Mouse (Mus musculus) gastrocnemius, adult 2 months (tissue): ENCODE data around the gene Slc13a2. TPM values are rescaled to one million over a fixed set of nuclear protein-coding genes. Genes with fewer than 3 reads are reported as not detected.
A peak's percentile ranks its signal among the peaks of the same experiment; 100 is the strongest.

Experiments
- DNase-seq: peaks from one replicate; pipeline ENCODE4 v3.0.0; 2022
- H3K27ac ChIP-seq: fragments of 200-600 bp; 2 replicates; pipeline ENCODE4 v1.8.1; 2022; ENCODE audit warnings: mild to moderate bottlenecking
- H3K4me3 ChIP-seq: fragments of 200-600 bp; 2 replicates; pipeline ENCODE4 v1.8.1; 2022; ENCODE audit warnings: mild to moderate bottlenecking, moderate library complexity
- CTCF ChIP-seq: fragments of 200-600 bp; IDR thresholded peaks from 2 replicates; pipeline ENCODE4 v1.8.1; 2022; ENCODE audit warnings: antibody characterized with exemption, mild to moderate bottlenecking, moderate library complexity
- intact Hi-C: fragments of 180-260 bp; cut with DNase I; formaldehyde crosslinking; loops from one replicate; pipeline ENCODE4 v1.15.1; 2025
- long read RNA-seq, 2 experiments: library from polyadenylated mRNA; stranded (forward); transcript quantifications; one replicate each; pipeline ENCODE4 v2.0.0; 2021
- total RNA-seq, 2 experiments: library from RNA; stranded (reverse); gene quantifications; 2 replicates each; pipeline ENCODE4 v1.2.3; 2021

Slc13a2 gene
- not detected for total RNA-seq
- long read RNA-seq, experiment 1: 0 reads
- long read RNA-seq, experiment 2: 0 reads

DNA sequence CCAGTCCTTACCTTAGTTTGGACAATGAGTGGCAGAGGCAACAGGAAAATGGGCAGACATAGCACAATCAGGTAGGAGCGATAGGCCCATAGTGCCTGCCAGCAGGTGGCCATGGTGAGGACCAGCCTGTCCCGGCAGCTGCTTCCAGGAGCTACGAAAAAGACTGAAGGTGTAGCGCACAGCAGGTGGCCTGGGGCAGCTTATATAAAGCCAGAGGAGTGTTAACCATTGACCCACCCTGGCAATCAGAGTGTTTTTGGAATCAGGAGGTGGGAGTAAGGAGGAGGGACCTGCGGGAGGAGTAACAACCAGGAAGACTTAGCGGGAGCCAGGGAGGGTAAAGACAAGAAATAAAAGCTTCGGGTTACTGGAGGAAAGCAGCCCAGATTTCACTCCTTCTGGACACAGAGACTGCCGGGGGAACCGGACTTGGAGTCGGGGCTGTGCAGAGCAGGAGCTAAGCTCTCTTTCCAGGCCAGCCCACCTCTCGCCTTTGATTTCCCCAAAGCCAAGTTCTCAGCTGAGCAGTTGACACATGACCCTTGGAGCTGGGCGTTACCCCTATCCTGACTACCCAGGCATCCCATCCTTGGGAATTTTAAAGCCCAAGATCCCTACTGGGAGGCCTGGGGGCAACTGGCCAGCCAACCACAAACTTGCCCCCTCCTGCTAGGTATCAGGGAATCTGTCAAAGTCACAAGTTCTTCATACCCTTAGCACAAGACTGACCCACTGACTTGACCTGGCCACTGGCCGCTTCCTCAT is at the start of gene Slc13a2:
Slc13a2 (minus strand) TSS at position 163 of the 765 bp plus-strand sequence.
- DNase-seq: no peak
- H3K4me3 ChIP-seq: no peak within 1 kb of the TSS
- intact Hi-C loops: no loop called here

DNA sequence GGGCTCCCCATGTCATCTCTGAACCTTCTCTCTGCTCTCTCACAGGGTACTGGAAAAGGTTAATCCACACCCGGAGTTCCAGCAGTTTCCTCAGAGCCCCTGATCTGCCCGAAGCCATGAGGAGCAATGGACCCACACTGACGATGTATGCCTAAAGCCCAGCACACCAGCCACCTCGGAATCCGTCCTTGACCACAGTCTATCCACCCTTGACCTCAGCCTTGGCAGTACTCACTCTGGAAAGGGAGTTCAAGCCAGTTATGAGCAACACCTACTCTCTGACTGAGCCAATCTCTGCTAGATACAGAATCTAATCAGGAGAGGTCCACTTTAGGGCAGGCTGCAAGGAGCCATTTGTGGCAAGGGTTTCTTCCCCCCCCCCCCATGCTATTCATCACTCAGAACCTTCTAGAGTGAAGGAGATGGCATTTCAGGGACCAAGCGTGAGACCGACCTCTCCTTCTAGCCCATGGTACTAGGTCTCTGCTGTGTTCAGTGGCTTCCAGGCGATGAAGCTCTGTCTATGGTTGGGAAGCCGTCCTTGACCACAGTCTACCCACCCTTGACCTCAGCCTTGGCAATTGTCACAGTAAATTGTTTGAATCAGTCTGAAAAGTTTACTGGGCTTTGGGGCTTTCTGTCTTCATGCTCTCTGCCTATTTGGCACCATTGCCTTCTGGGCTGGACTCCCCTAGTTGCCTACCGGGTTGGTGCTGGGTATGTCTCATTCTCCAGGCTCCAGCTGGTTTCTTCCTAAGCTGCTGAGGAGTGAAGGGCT is 49.5 kb upstream of the Slc13a2 start:
- H3K27ac ChIP-seq: no peak overlapping the region
- TF ChIP-seq CTCF: no peak
- intact Hi-C loops: no loop called here
- H3K4me3 ChIP-seq: no peak overlapping the region
- DNase-seq: no peak

More for the DNA sequence above, at the start of gene Slc13a2:
- TF ChIP-seq CTCF: no peak
- H3K27ac ChIP-seq: no peak within 1 kb of the TSS

DNA sequence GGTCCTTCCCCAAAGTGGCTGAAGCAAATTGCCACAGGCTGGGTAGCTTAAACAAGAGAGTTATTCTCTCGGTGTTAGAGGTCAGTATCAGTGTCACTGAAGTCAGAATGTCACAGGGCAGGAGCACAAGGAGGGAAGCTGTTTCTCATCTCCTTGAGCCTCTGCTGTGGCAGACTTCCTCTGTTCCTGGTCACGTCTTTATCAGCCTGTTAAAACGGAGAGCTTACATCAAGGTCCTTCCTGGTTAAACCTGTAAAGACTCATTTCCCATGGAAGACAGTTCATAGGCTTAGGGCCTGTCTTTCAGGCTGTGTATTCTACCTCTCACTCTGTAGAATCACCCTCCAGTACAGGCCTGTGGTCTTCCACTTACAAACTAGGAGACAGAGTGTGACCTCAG is 45.9 kb upstream of the Slc13a2 start:
- intact Hi-C loops: no loop called here
- no peak overlapping the region for H3K27ac ChIP-seq
- no peak for TF ChIP-seq CTCF
- H3K4me3 ChIP-seq: no peak overlapping the region
- DNase-seq: no peak

DNA sequence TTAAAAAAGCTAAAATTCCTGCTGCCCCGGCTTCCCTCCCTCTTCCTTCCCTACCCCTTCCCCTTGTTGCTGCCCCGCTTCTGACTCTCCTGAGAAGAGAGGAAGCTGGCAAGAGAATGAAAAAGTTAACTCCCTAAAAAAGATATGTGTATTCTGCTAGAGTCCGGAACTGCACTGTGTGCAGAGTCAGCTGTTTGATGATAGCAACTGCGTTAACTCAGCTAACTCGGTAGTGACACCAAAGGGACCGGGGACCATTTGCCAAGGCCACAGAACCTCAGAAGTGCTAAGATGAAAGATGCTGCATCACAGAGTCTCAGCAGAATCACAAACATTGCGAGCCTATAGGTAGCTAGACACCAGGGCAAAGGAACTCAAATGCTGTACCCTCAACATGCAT is 45.5 kb upstream of the Slc13a2 start:
- no peak overlapping the region for H3K27ac ChIP-seq
- no peak for TF ChIP-seq CTCF
- H3K4me3 ChIP-seq: no peak overlapping the region
- intact Hi-C loops: no loop called here
- no peak for DNase-seq

DNA sequence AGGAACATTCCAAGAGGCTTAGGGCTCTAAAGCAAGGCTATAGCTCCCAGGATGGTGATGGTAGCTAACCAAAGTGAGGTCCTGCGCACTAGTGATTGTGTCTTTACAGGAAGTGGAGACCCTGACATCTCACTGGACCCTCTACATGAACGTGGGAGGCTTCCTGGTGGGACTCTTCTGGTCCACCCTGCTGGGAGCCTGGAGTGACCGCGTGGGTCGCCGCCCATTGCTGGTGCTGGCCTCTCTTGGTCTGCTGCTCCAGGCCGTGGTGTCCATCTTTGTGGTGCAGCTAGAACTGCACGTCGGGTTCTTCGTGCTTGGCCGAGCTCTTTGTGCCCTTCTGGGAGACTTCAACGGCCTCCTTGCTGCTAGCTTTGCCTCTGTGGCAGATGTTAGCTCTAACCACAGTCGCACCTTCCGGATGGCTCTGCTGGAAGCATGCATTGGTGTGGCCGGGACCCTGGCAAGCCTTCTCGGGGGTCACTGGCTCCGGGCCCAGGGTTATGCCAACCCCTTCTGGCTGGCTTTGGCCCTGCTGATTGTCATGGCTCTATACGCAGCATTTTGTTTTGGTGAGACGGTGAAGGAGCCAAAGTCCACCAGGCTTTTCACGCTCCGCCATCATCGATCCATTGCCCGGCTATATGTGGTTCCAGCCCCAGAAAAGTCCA is 44.4 kb upstream of the Slc13a2 start:
- Histone ChIP-seq H3K4me3 (peak overlapping the region; percentile 75), H3K27ac (peak overlapping the region; percentile 87)
- DNase-seq: no peak
- no peak for TF ChIP-seq CTCF
- intact Hi-C loops: no loop called here

DNA sequence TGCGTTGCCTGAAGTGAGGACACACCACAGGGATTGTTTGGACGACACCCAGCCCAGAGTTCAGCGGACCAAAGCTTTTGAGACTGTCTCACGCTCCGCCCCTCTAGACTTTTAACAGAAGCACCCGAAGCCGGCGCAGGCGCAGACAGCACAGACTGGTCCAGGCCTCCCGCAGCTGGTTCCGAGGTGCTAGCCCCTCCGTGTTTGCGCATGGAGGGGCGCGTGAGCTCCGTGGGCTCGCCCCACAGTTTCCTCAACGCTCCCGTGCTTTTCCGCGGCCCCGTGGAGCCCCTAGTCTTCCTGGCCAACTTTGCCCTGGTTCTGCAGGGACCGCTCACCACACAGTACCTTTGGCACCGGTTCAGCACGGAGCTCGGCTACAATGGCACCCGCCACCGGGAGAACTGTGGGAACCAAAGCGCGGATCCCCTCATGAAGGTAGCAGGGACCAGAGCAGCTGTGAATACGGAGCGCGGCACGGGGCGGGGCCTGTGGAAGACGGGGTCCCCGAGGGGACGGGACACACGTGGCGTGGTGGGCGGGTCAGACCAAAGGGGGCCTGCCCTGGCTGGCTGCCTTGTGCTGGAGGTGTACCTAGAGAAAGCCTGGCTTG is 43.7 kb upstream of the Slc13a2 start, which contains the start of gene Slc46a1:
Slc46a1 (plus strand) TSS at position 130 of the 613 bp plus-strand sequence.
- peak within 1 kb of the TSS; percentile 75 for H3K4me3 ChIP-seq
- TF ChIP-seq CTCF: no peak
- intact Hi-C loops: no loop called here
- DNase-seq: peak; percentile 90
- H3K27ac ChIP-seq: peak within 1 kb of the TSS; percentile 87

DNA sequence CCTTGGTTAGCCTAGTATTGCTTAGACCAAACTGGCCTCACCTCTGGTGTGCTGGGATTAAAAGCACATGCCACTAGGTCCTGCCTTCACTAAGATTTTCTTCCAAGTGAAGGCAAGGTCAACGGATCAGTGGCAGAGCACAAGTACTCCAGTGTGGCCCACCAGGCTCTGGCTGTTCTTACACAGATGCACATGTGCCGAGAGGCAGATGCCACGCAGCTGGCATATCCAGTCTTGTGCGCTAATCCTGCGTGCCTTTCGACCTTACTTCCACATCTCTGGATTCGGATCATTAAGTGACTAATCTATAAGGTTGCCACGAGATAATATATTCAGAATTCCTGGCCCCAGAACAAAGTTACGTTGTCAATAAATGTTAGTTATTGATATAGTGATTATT is 43.1 kb upstream of the Slc13a2 start:
- intact Hi-C loops: no loop called here
- Histone ChIP-seq H3K4me3 (peak overlapping the region; percentile 75), H3K27ac (peak overlapping the region; percentile 87)
- no peak for DNase-seq
- no peak for TF ChIP-seq CTCF

DNA sequence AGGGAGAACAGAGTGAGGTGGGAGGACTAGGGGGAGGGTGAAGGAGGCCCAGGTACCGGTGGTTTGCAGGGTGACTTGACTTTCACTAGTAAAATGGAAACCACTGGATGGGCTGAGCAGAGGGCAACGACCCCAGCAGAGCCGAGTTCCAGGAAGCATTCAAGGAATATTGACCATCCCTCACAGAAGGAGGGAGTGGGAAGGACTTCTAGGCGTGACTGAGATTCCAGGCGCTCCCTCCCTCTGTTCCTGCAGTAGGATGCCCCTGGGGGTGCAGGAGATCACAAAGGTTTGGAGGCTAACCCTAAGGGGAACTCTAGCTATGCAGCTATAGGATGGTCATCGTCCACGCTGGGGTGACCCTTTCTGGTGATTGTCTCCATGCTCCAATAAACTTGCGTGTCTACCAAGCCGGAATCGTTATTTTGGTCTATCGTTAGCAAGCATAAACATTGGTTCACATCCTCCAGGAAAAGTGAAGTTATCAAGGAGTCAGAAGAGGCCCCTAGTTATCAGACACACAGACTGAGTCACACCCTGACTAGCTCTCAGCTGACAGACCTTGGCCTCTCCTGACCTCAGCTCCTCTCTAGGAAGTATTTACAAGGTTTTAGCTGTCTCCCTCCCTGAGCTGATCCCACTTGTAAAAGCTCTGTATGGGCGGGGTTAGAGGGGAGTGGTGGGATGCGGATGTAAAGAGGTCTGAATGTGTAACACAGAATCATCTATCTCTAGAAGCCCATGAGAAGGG is 41.4 kb upstream of the Slc13a2 start:
- H3K4me3 ChIP-seq: no peak overlapping the region
- TF ChIP-seq CTCF: no peak
- no peak for DNase-seq
- no peak overlapping the region for H3K27ac ChIP-seq
- intact Hi-C loops: no loop called here

DNA sequence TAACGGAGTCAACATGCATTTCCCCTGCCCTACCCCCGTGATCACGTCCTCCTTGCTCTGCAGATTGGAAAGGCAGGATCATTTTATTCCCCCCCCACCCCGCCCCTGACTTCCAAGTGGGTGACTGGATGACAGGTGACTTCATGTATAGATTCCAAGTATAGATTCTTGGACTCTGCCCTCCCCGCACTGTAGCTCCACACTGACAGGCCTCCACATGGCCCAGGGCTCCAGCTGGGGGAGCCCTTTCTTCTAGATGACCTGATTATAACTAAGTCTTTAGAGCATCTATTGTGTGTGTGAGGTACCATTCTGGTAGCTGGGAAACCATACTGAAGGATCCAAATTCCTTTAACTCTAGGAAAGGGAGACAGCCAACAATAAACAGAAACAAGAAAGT is 40.7 kb upstream of the Slc13a2 start:
- H3K27ac ChIP-seq: no peak overlapping the region
- no peak for TF ChIP-seq CTCF
- DNase-seq: no peak
- no peak overlapping the region for H3K4me3 ChIP-seq
- intact Hi-C loops: no loop called here

DNA sequence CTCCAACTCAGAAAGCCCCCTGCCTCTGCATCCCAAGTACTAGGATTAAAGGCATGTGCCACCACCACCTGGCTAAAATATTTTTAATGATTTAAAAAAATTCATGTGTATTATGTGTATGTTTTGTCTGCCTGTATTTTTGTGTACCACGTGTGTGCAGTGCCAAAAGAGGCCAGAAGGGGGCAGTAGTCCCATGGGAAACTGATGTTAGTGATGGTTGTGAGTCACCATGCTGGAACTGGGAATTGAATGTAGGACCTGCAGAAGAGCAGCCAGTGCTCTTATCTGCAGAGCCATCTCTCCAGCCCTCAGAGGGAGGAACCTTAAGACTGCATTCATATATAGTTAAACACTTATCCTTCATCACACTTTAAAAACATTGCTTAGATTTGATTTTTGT is 39.9 kb upstream of the Slc13a2 start:
- H3K4me3 ChIP-seq: no peak overlapping the region
- TF ChIP-seq CTCF: peak; percentile 33; the same call in 1 of the 2 replicates
- no peak for DNase-seq
- intact Hi-C loops: no loop called here
- no peak overlapping the region for H3K27ac ChIP-seq

DNA sequence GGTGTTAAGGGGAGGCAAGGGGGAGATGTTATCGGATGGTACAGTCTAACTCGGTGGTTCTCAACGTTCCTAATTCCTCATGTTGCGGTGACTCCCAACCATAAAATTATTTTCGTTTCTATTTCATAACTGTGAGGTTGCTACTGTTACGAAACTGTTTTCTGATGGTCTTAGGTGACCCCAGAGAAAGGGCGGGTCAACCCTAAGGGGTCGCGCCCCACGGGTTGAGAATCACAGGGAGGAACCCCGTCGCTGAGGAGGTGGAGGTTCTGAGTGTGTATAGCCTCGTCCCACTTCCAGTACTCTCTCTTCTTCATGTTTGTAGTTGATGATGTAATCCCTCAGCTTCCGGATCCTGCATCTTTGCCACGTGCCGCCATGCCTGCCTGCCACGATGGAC is 36.7 kb upstream of the Slc13a2 start:
- TF ChIP-seq CTCF: no peak
- no peak for DNase-seq
- Histone ChIP-seq H3K27ac (no peak overlapping the region), H3K4me3 (no peak overlapping the region)
- intact Hi-C loops: no loop called here

DNA sequence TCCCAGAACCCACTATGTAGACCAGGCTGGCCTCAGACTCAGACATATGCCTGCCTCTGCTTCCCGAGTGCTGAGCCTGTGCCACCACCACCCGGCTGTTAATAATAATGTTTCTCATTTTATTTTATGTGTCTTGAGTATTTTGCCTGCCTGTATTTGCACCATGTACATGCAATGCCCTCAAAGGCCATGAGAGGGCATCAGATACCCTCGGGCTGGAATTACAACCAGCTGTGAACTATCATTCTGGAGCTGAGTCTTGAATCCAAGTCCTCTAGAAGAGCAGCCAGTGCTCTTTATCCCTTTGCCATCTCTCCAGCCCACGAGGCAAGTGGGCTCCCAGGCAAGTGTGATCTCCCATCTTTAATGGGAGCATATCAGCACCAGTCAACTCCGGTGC is 33.3 kb upstream of the Slc13a2 start:
- TF ChIP-seq CTCF: peak; percentile 65
- no peak overlapping the region for H3K4me3 ChIP-seq
- DNase-seq: no peak
- intact Hi-C loops: no loop called here
- no peak overlapping the region for H3K27ac ChIP-seq
